15 mouse cellular contexts compared by ENCODE assay signal in genomic region chr8:47373757-47374156, GRCm38 (mm10).
"Had no signal": no experiment of that assay in that cellular context is flagged by ENCODE, and none has a peak within 500 bp of the region (broad histone marks: within the 10 kb centered on the region; RNA-seq: fewer than 3 reads in every experiment).

No protein-coding gene starts in this region.

- ATAC-seq: liver, embryonic 12.5 days; midbrain, embryonic 13.5 days; midbrain, embryonic 16.5 days had no signal

- DNase-seq: kidney, adult 18-20 months; kidney, adult 9 months; kidney, postnatal 14 days; kidney, postnatal 4 days; liver; lung, adult 18-20 months; lung, postnatal 10 days; lung, postnatal 4 days; right cerebral cortex, postnatal 14 days; right cerebral cortex, postnatal 4 days; thymus, adult 2 months; thymus, postnatal 25 days had no signal
